Mouse (Mus musculus) layer of hippocampus, adult 18-20 months (tissue): ENCODE data around the gene Pdcd4. TPM values are rescaled to one million over a fixed set of nuclear protein-coding genes. Genes with fewer than 3 reads are reported as not detected.

Experiments used
- DNase-seq, 2 experiments: peaks; one replicate each; pipeline ENCODE4 v3.0.0; 2022; ENCODE audit warnings: low spot score in 2 of 2
- total RNA-seq, 2 experiments: library from RNA; stranded (reverse); gene quantifications; 2 replicates each; pipeline ENCODE4 v1.2.3; 2021

Pdcd4 gene
- total RNA-seq, 2 experiments from 2014 or later, result 118 to 123 TPM

DNA sequence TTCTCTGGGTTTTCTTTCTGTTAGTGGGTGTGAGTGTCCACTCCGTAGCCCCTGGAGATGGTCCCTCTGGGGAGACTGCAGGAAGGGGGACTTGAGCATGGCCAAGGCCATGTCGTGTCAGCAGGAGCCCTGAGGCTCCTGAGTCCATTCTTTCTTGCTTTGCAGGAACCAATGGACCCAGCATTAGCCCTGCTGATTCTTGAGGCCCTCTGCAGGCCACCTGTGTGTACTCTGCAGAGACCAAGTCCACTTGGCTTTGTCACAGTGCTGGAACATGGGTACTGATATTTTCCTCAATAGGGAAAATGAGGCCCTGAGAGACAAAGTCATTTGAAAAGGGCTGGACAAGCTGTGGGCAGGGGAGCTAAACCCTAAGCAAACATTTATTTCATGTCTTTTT lies 21.5 kb upstream of the Pdcd4 start:
- DNase-seq, result no peak

DNA sequence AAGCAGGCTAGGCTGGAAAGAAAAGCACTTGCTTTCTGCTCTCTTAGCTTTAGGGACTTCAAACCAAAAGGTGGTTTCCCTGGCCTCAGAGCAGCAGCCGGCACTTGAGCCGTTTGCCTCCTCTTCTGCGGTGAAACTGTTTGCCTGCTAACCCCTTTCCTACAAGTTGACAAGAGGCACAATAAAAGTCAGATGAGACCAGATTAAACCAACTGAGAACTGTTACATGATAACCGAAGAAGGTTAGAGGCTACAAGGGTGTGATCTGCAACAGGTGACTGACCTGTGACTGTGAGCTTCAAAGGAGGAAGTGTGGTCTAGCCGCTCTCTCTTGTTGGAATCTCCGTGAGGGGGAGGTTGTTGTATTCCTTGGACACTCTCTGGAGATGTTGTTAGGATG lies 20.5 kb upstream of the Pdcd4 start:
- no peak for DNase-seq

DNA sequence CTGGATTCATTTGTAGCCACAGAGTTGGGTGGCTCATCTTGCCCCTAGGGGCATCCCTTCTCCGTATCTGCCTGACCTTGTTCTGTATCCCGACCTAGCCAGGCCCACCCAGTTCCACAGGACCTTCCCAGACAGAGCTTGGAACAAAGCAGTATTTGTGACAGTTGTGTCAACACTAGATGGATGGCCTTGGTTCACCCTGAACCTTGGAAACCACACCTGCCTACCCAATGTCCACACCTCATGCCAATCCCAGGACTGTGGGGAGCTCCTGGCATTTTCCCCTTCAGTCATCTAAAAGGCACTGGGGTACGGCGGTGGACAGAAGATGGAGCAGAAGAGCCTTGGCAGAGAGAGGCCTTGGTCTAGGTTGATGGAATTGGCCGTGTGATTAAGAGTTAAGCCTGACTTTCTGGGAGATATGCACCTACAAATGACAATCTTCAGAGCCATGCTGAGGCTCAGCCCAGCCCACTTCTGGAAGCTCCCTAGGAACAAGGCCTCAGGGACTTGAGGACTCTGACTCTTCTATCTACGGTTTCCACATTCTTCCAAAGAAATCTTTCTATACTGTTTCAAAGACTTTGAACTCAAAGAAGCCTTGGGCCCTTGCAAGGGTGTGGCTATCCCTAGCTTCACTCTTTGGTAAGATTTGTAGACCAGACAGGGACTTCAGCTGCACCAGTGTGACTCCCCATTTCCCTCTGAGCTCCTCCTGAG lies 18.9 kb upstream of the Pdcd4 start:
- DNase-seq, result no peak

DNA sequence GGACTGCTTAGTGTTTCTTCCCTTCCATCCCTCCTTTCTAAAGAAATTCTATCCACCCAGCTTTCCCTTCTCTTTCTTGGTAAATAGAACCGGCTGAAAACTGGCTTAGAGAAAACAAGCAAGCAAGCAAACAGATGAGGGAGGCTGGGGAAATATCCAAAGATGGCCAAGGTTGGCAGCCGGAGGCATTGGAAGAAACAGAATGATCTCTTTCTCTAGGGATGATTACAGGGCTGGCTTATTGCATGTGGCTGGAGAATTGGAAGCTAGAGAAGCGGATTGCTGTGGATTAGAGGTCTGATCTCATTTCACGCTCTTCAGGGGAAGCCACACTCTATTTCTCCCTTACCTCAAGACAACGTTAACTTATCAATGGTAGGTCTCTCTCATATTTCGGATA lies 16.8 kb upstream of the Pdcd4 start:
- no peak for DNase-seq

- no peak for DNase-seq
These were observed 14.3 kb upstream of the Pdcd4 start for GRCm38 (mm10) chr19:53877779-53878178.

GRCm38 (mm10) chr19:53880460-53880859 lies 11.6 kb upstream of the Pdcd4 start:
- no peak for DNase-seq

GRCm38 (mm10) chr19:53881786-53882185 lies 10.2 kb upstream of the Pdcd4 start:
- no peak for DNase-seq

DNA sequence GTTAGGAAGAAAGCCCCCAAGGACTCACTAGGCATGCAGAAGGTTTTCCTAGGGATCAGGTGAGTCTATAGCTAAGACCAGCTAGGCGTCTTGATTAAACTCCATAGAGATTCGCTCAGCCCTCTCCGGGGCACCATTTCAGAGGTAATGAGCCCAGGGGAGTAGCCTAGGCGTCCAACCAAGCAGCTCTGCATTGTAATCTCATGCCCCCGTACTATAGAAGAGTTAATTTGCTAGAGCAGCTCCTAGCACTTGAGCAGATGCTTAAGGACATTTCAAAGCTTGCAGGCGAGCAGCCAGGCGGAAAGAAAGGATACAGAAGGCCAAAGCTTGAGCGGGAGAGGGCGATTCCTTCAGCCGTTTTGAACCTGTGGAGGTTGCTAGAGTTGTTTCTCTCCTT lies 6.6 kb upstream of the Pdcd4 start:
- DNase-seq, result no peak

DNA sequence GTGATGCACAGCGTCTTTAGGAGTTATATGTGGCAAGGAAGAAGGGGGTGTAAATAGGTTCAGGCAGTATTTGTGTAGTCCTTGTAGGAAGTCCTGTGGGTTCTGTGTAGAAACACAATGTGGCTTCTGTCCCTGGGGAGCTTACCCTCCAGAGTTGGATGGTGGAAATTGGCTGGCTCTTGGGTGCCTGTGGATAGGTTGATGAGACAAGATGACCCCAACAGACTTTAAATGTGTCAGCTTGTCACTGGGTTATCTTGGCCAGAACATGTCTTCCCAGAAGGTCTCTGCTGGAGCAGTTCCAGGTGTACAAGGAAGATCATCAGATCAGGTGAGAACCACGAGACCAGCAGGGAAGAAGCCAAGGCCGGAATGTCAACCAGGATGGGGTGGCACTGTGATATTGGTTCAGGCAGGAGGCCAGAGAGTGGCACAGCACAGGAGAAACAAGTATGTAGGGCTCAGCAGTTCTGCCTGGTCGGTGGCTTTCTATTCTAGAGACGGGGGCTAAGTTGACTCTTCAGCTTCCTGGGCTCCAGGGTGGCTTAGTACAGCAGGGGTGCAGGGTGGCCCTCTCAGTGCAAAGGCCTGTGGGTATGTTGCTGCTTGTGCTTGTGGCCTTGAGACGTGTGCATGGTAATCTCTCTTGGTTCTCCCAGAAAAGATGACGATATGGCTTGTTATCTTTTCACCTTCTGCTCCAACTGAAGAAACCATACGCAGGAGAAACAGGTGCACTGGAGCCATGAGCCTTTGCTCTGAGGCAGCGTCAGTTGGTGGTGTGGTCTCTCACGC lies 5.3 kb upstream of the Pdcd4 start:
- DNase-seq, result no peak

DNA sequence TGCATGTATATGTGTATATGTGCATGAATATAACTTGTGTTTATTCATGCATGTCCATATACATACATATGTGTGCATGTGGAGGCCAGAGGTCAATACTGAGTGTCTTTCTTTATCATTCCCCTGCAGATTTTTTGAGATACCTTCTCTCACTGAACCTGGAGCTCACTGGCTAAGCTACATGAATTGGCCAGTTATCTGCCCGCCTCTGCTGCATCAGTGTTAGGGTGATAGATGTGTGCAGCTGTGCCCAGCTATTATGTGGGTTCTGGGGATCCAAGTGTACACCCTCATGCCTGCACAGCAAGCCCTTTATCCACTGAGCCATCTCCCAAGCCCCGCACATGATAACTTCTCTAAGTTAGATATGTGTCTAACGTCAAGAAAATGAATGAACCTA lies 4.2 kb upstream of the Pdcd4 start:
- DNase-seq, result no peak

DNA sequence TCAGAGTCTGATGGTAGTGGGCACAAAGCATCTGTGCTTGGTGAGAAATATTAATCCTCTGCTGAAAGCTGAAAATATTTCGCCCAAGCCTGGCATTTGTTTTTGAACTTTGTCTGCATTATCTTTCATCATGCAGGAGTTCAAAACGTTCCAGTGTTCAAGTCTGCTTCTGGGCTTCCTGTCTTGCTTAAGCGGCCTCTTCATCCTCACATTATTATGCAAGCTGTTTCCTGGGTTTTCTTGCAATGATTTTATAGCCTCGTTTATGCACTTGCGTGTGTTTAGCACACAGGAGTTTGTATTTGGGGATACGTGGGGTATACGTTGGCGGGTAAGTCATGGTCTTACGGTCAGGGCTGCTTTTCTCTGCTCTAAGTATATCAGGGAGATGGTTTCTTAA lies 3.7 kb upstream of the Pdcd4 start:
- DNase-seq, result no peak

GRCm38 (mm10) chr19:53889555-53889954 lies 2.5 kb upstream of the Pdcd4 start:
- no peak for DNase-seq

- no peak for DNase-seq
These were observed 1.8 kb upstream of the Pdcd4 start for GRCm38 (mm10) chr19:53890274-53890673.

DNA sequence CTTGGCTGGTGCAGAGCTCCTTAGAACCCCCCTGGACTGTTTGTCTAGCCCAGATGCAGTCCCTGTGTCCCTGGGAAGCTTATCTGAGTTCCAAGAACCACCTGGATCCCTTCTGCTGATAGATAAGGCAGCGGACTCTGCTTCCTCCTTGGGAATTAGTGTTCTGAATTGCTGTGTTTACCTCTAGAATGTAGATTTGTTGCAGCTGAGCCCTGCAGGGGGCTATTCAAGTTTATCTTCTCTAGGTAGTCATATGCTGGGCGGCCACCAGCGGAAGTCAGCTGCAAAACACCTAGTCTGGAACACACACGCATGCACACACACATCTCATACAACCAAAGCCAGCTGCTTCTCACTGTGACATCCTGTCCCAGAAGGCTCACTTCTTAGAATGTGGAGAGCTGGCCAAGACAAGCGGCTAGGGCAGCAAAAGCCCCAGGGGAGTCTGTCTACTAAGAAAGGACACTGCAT lies 1.2 kb upstream of the Pdcd4 start:
- DNase-seq, result no peak

GRCm38 (mm10) chr19:53891569-53891968 lies 462 bp upstream of the Pdcd4 start:
- DNase-seq, result no peak

GRCm38 (mm10) chr19:53892838-53893359 lies 868 bp downstream of the Pdcd4 start:
- peak; percentile 54 to 86 for DNase-seq

DNA sequence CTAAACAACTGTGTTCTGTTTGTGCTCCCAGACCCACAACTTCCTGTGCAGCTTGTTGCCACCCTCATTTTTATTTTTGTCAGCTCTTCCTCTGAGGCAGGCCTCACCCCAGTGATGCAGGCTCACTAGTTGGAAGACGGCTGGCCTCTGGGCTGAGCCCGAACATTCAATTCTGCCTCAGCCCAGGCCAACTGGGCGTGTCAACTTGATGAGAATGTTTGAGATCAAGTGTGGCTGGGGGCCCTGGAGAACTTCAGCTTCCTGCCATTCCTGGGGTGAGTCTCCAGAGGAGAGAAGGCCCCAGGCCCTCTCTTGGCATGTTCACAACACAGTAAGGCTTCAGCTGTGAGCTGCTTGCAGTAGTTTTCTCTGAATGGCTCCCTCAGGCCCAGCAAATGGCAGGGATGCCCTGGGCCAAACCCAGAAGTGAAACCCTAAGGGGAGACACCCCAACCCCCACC lies 1.7 kb downstream of the Pdcd4 start:
- DNase-seq, result no peak

- no peak for DNase-seq
These were observed 2.6 kb downstream of the Pdcd4 start for GRCm38 (mm10) chr19:53894538-53895121.

DNA sequence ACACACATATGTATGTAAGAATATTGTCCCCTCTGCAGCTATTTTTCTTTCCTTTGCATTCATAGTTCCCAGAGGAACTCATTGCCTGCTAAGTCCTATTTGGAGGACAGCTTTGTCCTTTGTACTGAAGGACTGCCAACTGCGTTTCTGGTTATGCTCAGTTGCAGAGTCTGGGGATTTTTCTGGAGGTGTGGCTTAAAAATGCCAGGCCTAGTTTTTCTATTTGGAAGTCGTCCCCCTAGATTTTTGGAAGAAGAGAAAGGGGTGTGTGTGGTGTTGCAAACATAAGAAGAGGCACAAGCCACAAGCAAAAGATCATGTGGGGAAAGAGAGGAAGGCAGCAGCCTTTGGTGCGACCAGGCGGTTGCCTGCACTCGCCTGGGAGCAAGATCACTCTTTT lies 6.0 kb downstream of the Pdcd4 start:
- DNase-seq, result no peak

- no peak for DNase-seq
These were observed 6.5 kb downstream of the Pdcd4 start for GRCm38 (mm10) chr19:53898498-53898897.

- DNase-seq, result no peak
These were observed 7.2 kb downstream of the Pdcd4 start for GRCm38 (mm10) chr19:53898970-53899900.
